Mouse (Mus musculus) kidney, postnatal 0 days (tissue): Measurements from ENCODE around the gene Bod1l. TPM values are rescaled to one million over a fixed set of nuclear protein-coding genes. Genes with fewer than 3 reads are reported as not detected.

ENCODE experiments used
- ATAC-seq: fragments of 200-750 bp; cut with Nextera tagmentation; replicated peaks from 2 replicates; pipeline ENCODE4 v1.8.0; 2017; ENCODE audit warnings: low read depth, moderate number of reproducible peaks, moderate TSS enrichment, moderate library complexity; ENCODE audit not compliant: low FRiP score
- DNase-seq: peaks from one replicate; pipeline ENCODE4 v3.0.0-alpha.2; 2016; ENCODE audit warnings: low spot score
- H3K27ac ChIP-seq: fragments of 300-500 bp; sonication (generic); 2 replicates; pipeline ENCODE4 v1.5.1; 2014; ENCODE audit warnings: mild to moderate bottlenecking
- H3K27me3 ChIP-seq: fragments of 300-500 bp; sonication (generic); 2 replicates; pipeline ENCODE4 v1.6.1; 2014; ENCODE audit warnings: low read length, mixed read lengths; ENCODE audit not compliant: insufficient read depth
- H3K36me3 ChIP-seq: fragments of 300-500 bp; sonication (generic); 2 replicates; pipeline ENCODE4 v1.6.1; 2014; ENCODE audit warnings: low read length, mixed read lengths; ENCODE audit not compliant: insufficient read depth
- H3K4me1 ChIP-seq: fragments of 300-500 bp; sonication (generic); replicated peaks from 2 replicates; pipeline ENCODE4 v1.6.1; 2014; ENCODE audit warnings: antibody characterized with exemption, low read length, mixed read lengths; ENCODE audit not compliant: insufficient read depth
- H3K4me2 ChIP-seq: fragments of 300-500 bp; sonication (generic); 2 replicates; pipeline ENCODE4 v1.6.1; 2014; ENCODE audit warnings: mild to moderate bottlenecking, low read length, moderate library complexity, mixed read lengths
- H3K4me3 ChIP-seq: fragments of 300-500 bp; sonication (generic); replicated peaks from 2 replicates; pipeline ENCODE4 v1.5.1; 2014; ENCODE audit warnings: low read depth, low read length
- H3K9ac ChIP-seq: fragments of 300-500 bp; sonication (generic); 2 replicates; pipeline ENCODE4 v1.6.1; 2014; ENCODE audit warnings: low read depth, low read length
- H3K9me3 ChIP-seq: fragments of 300-500 bp; sonication (generic); replicated peaks from 2 replicates; pipeline ENCODE4 v1.6.1; 2016; ENCODE audit warnings: low read length, inconsistent platforms, mixed read lengths
- CTCF ChIP-seq: IDR thresholded peaks from 2 replicates; pipeline ENCODE4 v1.5.1; 2016; ENCODE audit warnings: antibody characterized with exemption, low read depth, mild to moderate bottlenecking, moderate library complexity
- WGBS: fragments of 180-500 bp; shearing (Covaris S2); extraction: QIAGEN DNeasy Blood & Tissue Kit; methylation state at CpG from one replicate; pipeline ENCODE4 v1.1.7; 2014; 5-methylcytosine and 5-hydroxymethylcytosine counted together
- polyA plus RNA-seq: library from polyadenylated mRNA; unstranded; fragments of >200 nt; fragmentation: Nextera tagmentation; extraction: Ambion mirVana; gene quantifications from 2 replicates; pipeline ENCODE4 v1.2.1, GENCODE M21; 2015

Bod1l gene
- polyA plus RNA-seq, 1 experiment from 2014 or later: 22.6 TPM

GRCm38 (mm10) chr5:41757338-41757737, 86.8 kb downstream of the Bod1l start:
- peaks cover 2% of the 10 kb centered on the region; the same call in 1 of the 2 replicates for H3K4me1 ChIP-seq
- DNase-seq (no peak), ATAC-seq (no peak)
- no peak overlapping the region for H3K9ac ChIP-seq
- TF ChIP-seq CTCF: no peak
- H3K4me3 ChIP-seq: no peak overlapping the region
- WGBS: 3% methylated on average over 5 of the region's 5 CpGs
- H3K9me3 ChIP-seq: no peaks in the 10 kb centered on the region; the same call in 1 of the 2 replicates
- no peak overlapping the region for H3K4me2 ChIP-seq
- H3K36me3 ChIP-seq: no peaks in the 10 kb centered on the region
- no peak overlapping the region for H3K27ac ChIP-seq
- peaks cover 94% of the 10 kb centered on the region for H3K27me3 ChIP-seq

GRCm38 (mm10) chr5:41756396-41756795, 87.7 kb downstream of the Bod1l start:
- DNase-seq: no peak
- 6% methylated on average over 4 of the region's 4 CpGs for WGBS
- H3K4me3 ChIP-seq: no peak overlapping the region
- no peak overlapping the region for H3K27ac ChIP-seq
- peaks cover 93% of the 10 kb centered on the region for H3K27me3 ChIP-seq
- H3K4me1 ChIP-seq: peaks cover 2% of the 10 kb centered on the region; the same call in 1 of the 2 replicates
- H3K9ac ChIP-seq: no peak overlapping the region
- no peaks in the 10 kb centered on the region; the same call in 1 of the 2 replicates for H3K9me3 ChIP-seq
- no peak for ATAC-seq
- no peaks in the 10 kb centered on the region for H3K36me3 ChIP-seq
- H3K4me2 ChIP-seq: no peak overlapping the region
- TF ChIP-seq CTCF: no peak

DNA sequence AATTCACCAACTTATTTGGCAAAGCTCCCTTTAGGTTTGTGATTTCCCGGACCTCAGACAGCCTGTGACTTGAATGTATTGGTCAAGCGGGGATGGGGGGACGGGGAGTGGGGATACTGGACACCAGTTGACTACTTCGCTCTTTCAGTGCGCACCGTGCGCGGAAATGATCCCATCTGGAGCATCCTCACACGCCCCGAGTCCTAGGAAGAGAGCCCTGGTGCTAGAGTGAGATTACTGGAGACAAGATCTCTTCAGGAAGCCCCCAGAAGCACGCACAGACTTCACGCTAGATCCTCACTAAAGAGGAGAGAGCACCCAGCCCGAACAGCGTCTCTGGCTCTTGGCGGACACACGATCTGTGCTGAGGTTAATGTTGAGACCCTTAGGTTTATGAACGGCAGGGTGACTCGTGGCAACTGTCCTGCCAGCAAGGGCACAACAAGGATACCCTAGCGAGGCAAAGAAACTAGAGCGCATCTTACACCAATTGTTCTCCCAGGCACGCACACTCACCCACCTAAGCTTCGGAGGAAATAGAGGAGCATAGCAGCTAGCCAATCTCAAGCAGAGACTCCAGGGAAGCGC, 88.6 kb downstream of the Bod1l start:
- Histone ChIP-seq H3K27me3 (peaks cover 93% of the 10 kb centered on the region), H3K9ac (no peak overlapping the region), H3K9me3 (no peaks in the 10 kb centered on the region; the same call in 1 of the 2 replicates), H3K4me3 (no peak overlapping the region), H3K36me3 (no peaks in the 10 kb centered on the region), H3K27ac (no peak overlapping the region), H3K4me2 (no peak overlapping the region), H3K4me1 (0 out of 2 replicates have a peak, but pooled peaks cover 2% of the 10 kb centered on the region)
- 1% methylated on average over 23 of the region's 23 CpGs for WGBS
- TF ChIP-seq CTCF: no peak
- DNase-seq (no peak), ATAC-seq (no peak)

DNA sequence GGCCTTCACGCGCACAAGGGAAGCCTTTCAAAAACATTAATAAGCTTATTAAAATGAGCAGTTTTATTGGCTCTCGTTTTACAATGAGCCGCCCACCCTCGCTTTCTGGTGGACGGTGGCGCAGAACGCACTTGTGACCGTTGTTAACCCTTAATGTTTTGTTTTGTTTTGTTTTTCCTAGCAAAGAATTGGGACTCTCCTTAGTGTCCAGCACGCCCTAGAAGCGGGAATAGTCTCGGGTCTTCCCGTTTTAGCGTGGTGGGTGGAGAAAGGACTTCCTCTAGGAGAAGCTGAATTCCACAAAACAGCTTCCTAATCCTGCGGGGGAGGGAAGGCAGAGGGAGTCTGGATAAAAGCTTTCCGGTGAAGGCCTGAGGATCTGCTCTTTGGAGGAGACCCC, 89.3 kb downstream of the Bod1l start:
- no peaks in the 10 kb centered on the region for H3K36me3 ChIP-seq
- H3K9me3 ChIP-seq: no peaks in the 10 kb centered on the region; the same call in 1 of the 2 replicates
- no peak overlapping the region for H3K27ac ChIP-seq
- no peak for TF ChIP-seq CTCF
- H3K4me1 ChIP-seq: 0 out of 2 replicates have a peak, but pooled peaks cover 2% of the 10 kb centered on the region
- no peak for ATAC-seq
- no peak for DNase-seq
- H3K9ac ChIP-seq: no peak overlapping the region
- peak overlapping the region; percentile 13; the same call in 1 of the 2 replicates for H3K4me3 ChIP-seq
- 1% methylated on average over 16 of the region's 16 CpGs for WGBS
- H3K27me3 ChIP-seq: peaks cover 93% of the 10 kb centered on the region
- H3K4me2 ChIP-seq: peak overlapping the region; percentile 32; the same call in 1 of the 2 replicates

- DNase-seq (no peak), ATAC-seq (no peak)
- Histone ChIP-seq H3K27me3 (peaks cover 95% of the 10 kb centered on the region), H3K9me3 (no peaks in the 10 kb centered on the region; the same call in 1 of the 2 replicates), H3K4me2 (0 out of 2 replicates have a peak overlapping the region, but pooled peaks have one; percentile 32), H3K4me3 (peak overlapping the region; percentile 13; the same call in 1 of the 2 replicates), H3K4me1 (0 out of 2 replicates have a peak, but pooled peaks cover 2% of the 10 kb centered on the region), H3K9ac (no peak overlapping the region), H3K36me3 (no peaks in the 10 kb centered on the region), H3K27ac (no peak overlapping the region)
- no peak for TF ChIP-seq CTCF
- under 1% methylated on average over 17 of the region's 17 CpGs for WGBS
Measured at GRCm38 (mm10) chr5:41754226-41754775, 89.8 kb downstream of the Bod1l start.

- no peak overlapping the region for H3K4me3 ChIP-seq
- no peak for TF ChIP-seq CTCF
- 0 out of 2 replicates have a peak, but pooled peaks cover 2% of the 10 kb centered on the region for H3K4me1 ChIP-seq
- no peak overlapping the region for H3K27ac ChIP-seq
- H3K36me3 ChIP-seq: no peaks in the 10 kb centered on the region
- peaks cover 93% of the 10 kb centered on the region for H3K27me3 ChIP-seq
- DNase-seq: no peak
- H3K9me3 ChIP-seq: no peaks in the 10 kb centered on the region; the same call in 1 of the 2 replicates
- no peak overlapping the region for H3K9ac ChIP-seq
- WGBS: 18% methylated on average over 4 of the region's 4 CpGs
- no peak for ATAC-seq
- no peak overlapping the region for H3K4me2 ChIP-seq
Measured at GRCm38 (mm10) chr5:41752721-41753120, 91.4 kb downstream of the Bod1l start.
